Mouse (Mus musculus): ENCODE results near the gene Nupr1. TPM values are rescaled to one million over a fixed set of nuclear protein-coding genes. Genes with fewer than 3 reads are reported as not detected.

Nupr1 gene
- polyA plus RNA-seq, 1 experiment from 2014 or later, result 2.6 TPM

GRCm38 (mm10) chr7:126619559-126620275 is 10.9 kb downstream of the Nupr1 start:
- ATAC-seq (ENCODE audit: low FRiP score, low TSS enrichment), result no peak
- Histone ChIP-seq H3K4me2 (replicated peaks; ENCODE audit: low read depth, low read length) (no peak overlapping the region), H3K9me3 (ENCODE audit: control insufficient read depth, low read length) (no peaks in the 10 kb centered on the region), H3K4me1 (ENCODE audit: control insufficient read depth, insufficient read depth, low read length) (no peaks in the 10 kb centered on the region), H3K27me3 (ENCODE audit: control insufficient read depth, insufficient read depth, low read length) (no peaks in the 10 kb centered on the region), H3K4me3 (ENCODE audit: low read length) (no peak overlapping the region), H3K27ac (ENCODE audit: low read depth, low read length) (no peak overlapping the region), H3K36me3 (ENCODE audit: control insufficient read depth, insufficient read depth, low read length) (no peaks in the 10 kb centered on the region), H3K9ac (ENCODE audit: low read depth, low read length) (no peak overlapping the region)
- WGBS, result 82% methylated on average over 10 of the region's 10 CpGs

GRCm38 (mm10) chr7:126616707-126617106 is 14.0 kb downstream of the Nupr1 start:
- H3K27me3 ChIP-seq (ENCODE audit: control insufficient read depth, insufficient read depth, low read length), result no peaks in the 10 kb centered on the region
- no peaks in the 10 kb centered on the region for H3K4me1 ChIP-seq (ENCODE audit: control insufficient read depth, insufficient read depth, low read length)
- no peaks in the 10 kb centered on the region for H3K36me3 ChIP-seq (ENCODE audit: control insufficient read depth, insufficient read depth, low read length)
- no peak overlapping the region for H3K27ac ChIP-seq (ENCODE audit: low read depth, low read length)
- H3K9me3 ChIP-seq (ENCODE audit: control insufficient read depth, low read length), result no peaks in the 10 kb centered on the region
- no peak for ATAC-seq (ENCODE audit: low FRiP score, low TSS enrichment)
- WGBS, result 75% methylated on average over 3 of the region's 3 CpGs
- H3K4me2 ChIP-seq (replicated peaks; ENCODE audit: low read depth, low read length), result no peak overlapping the region
- H3K4me3 ChIP-seq (ENCODE audit: low read length), result no peak overlapping the region
- no peak overlapping the region for H3K9ac ChIP-seq (ENCODE audit: low read depth, low read length)

DNA sequence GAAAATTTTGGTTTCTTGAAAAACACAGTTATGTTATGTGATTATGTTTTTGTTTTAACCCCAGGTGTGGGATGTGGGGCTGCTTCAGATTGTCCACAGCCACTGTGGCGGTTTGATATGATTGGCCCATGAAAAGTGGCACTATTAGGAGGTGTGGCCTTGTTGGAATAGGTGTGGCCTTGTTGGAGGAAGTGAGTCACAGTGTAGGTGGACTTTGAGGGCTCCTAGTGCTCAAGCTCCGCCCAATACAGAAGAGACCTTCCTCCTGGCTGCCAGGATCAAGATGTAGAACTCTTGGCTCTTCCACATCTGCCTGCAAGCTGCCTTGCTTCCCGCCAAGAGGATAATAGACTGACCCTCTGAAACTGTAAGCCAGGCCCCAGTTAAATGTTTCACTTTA is 17.9 kb downstream of the Nupr1 start:
- Histone ChIP-seq H3K9ac (ENCODE audit: low read depth, low read length) (no peak overlapping the region), H3K4me2 (replicated peaks; ENCODE audit: low read depth, low read length) (no peak overlapping the region), H3K9me3 (ENCODE audit: control insufficient read depth, low read length) (no peaks in the 10 kb centered on the region), H3K27me3 (ENCODE audit: control insufficient read depth, insufficient read depth, low read length) (no peaks in the 10 kb centered on the region), H3K36me3 (ENCODE audit: control insufficient read depth, insufficient read depth, low read length) (no peaks in the 10 kb centered on the region), H3K4me3 (ENCODE audit: low read length) (no peak overlapping the region), H3K27ac (ENCODE audit: low read depth, low read length) (no peak overlapping the region), H3K4me1 (ENCODE audit: control insufficient read depth, insufficient read depth, low read length) (no peaks in the 10 kb centered on the region)
- 80% methylated on average over 3 of the region's 3 CpGs for WGBS
- no peak for ATAC-seq (ENCODE audit: low FRiP score, low TSS enrichment)

GRCm38 (mm10) chr7:126607796-126608195 is 22.9 kb downstream of the Nupr1 start:
- Histone ChIP-seq H3K27ac (ENCODE audit: low read depth, low read length) (no peak overlapping the region), H3K36me3 (ENCODE audit: control insufficient read depth, insufficient read depth, low read length) (no peaks in the 10 kb centered on the region), H3K4me1 (ENCODE audit: control insufficient read depth, insufficient read depth, low read length) (no peaks in the 10 kb centered on the region), H3K4me2 (replicated peaks; ENCODE audit: low read depth, low read length) (no peak overlapping the region), H3K4me3 (ENCODE audit: low read length) (no peak overlapping the region), H3K27me3 (ENCODE audit: control insufficient read depth, insufficient read depth, low read length) (no peaks in the 10 kb centered on the region), H3K9me3 (ENCODE audit: control insufficient read depth, low read length) (no peaks in the 10 kb centered on the region), H3K9ac (ENCODE audit: low read depth, low read length) (no peak overlapping the region)
- 88% methylated on average over 5 of the region's 5 CpGs for WGBS
- no peak for ATAC-seq (ENCODE audit: low FRiP score, low TSS enrichment)

- no peak overlapping the region for H3K27ac ChIP-seq (ENCODE audit: low read depth, low read length)
- no peak overlapping the region for H3K4me2 ChIP-seq (replicated peaks; ENCODE audit: low read depth, low read length)
- 66% methylated on average over 3 of the region's 3 CpGs for WGBS
- H3K27me3 ChIP-seq (ENCODE audit: control insufficient read depth, insufficient read depth, low read length), result no peaks in the 10 kb centered on the region
- H3K4me3 ChIP-seq (ENCODE audit: low read length), result no peak overlapping the region
- no peak for ATAC-seq (ENCODE audit: low FRiP score, low TSS enrichment)
- no peaks in the 10 kb centered on the region for H3K9me3 ChIP-seq (ENCODE audit: control insufficient read depth, low read length)
- no peak overlapping the region for H3K9ac ChIP-seq (ENCODE audit: low read depth, low read length)
- no peaks in the 10 kb centered on the region for H3K36me3 ChIP-seq (ENCODE audit: control insufficient read depth, insufficient read depth, low read length)
- no peaks in the 10 kb centered on the region for H3K4me1 ChIP-seq (ENCODE audit: control insufficient read depth, insufficient read depth, low read length)
Observed at GRCm38 (mm10) chr7:126607064-126607463, 23.6 kb downstream of the Nupr1 start.

DNA sequence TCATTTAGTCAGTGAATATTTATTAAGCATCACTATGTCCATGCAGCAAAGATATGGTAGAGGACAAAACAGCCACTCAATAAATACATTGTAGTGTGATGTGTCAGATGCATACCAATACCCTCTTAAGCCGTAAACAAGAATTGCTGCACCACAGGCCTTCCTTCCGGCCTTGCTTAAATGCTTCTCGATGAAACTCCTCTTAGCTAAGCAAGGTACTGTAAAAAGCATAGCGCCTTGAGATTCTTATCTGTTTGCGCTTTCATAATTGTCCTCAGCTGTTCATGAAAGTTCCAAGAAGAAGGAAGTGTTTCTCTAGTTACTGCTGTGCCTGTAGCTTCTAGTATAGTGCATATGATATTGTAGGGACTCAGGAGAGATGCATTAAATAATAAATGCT is 24.1 kb downstream of the Nupr1 start:
- WGBS, result 68% methylated on average over 5 of the region's 5 CpGs
- no peaks in the 10 kb centered on the region for H3K27me3 ChIP-seq (ENCODE audit: control insufficient read depth, insufficient read depth, low read length)

GRCm38 (mm10) chr7:126602650-126603049 is 28.0 kb downstream of the Nupr1 start:
- Histone ChIP-seq H3K27me3 (ENCODE audit: control insufficient read depth, insufficient read depth, low read length) (no peaks in the 10 kb centered on the region), H3K4me1 (ENCODE audit: control insufficient read depth, insufficient read depth, low read length) (no peaks in the 10 kb centered on the region), H3K9ac (ENCODE audit: low read depth, low read length) (no peak overlapping the region), H3K36me3 (ENCODE audit: control insufficient read depth, insufficient read depth, low read length) (no peaks in the 10 kb centered on the region), H3K4me2 (replicated peaks; ENCODE audit: low read depth, low read length) (no peak overlapping the region), H3K4me3 (ENCODE audit: low read length) (no peak overlapping the region), H3K27ac (ENCODE audit: low read depth, low read length) (no peak overlapping the region), H3K9me3 (ENCODE audit: control insufficient read depth, low read length) (no peaks in the 10 kb centered on the region)
- 80% methylated on average over 3 of the region's 3 CpGs for WGBS
- no peak for ATAC-seq (ENCODE audit: low FRiP score, low TSS enrichment)

More for the DNA sequence above, 24.1 kb downstream of the Nupr1 start:
- no peaks in the 10 kb centered on the region for H3K4me1 ChIP-seq (ENCODE audit: control insufficient read depth, insufficient read depth, low read length)
- H3K27ac ChIP-seq (ENCODE audit: low read depth, low read length), result no peak overlapping the region
- no peak overlapping the region for H3K4me2 ChIP-seq (replicated peaks; ENCODE audit: low read depth, low read length)
- H3K9ac ChIP-seq (ENCODE audit: low read depth, low read length), result no peak overlapping the region
- no peak for ATAC-seq (ENCODE audit: low FRiP score, low TSS enrichment)
- H3K36me3 ChIP-seq (ENCODE audit: control insufficient read depth, insufficient read depth, low read length), result no peaks in the 10 kb centered on the region
- no peak overlapping the region for H3K4me3 ChIP-seq (ENCODE audit: low read length)
- H3K9me3 ChIP-seq (ENCODE audit: control insufficient read depth, low read length), result no peaks in the 10 kb centered on the region

- H3K4me2 ChIP-seq (replicated peaks; ENCODE audit: low read depth, low read length), result no peak overlapping the region
- no peak overlapping the region for H3K27ac ChIP-seq (ENCODE audit: low read depth, low read length)
- 57% methylated on average over 4 of the region's 5 CpGs for WGBS
Observed at GRCm38 (mm10) chr7:126601896-126602295, 28.8 kb downstream of the Nupr1 start.

GRCm38 (mm10) chr7:126598919-126599318 is 31.7 kb downstream of the Nupr1 start:
- no peaks in the 10 kb centered on the region for H3K36me3 ChIP-seq (ENCODE audit: control insufficient read depth, insufficient read depth, low read length)
- no peak overlapping the region for H3K4me2 ChIP-seq (replicated peaks; ENCODE audit: low read depth, low read length)
- H3K4me1 ChIP-seq (ENCODE audit: control insufficient read depth, insufficient read depth, low read length), result no peaks in the 10 kb centered on the region
- no peaks in the 10 kb centered on the region for H3K9me3 ChIP-seq (ENCODE audit: control insufficient read depth, low read length)
- no peak overlapping the region for H3K27ac ChIP-seq (ENCODE audit: low read depth, low read length)
- no peak overlapping the region for H3K4me3 ChIP-seq (ENCODE audit: low read length)
- H3K27me3 ChIP-seq (ENCODE audit: control insufficient read depth, insufficient read depth, low read length), result no peaks in the 10 kb centered on the region
- no peak for ATAC-seq (ENCODE audit: low FRiP score, low TSS enrichment)
- WGBS, result 86% methylated on average over 6 of the region's 6 CpGs
- no peak overlapping the region for H3K9ac ChIP-seq (ENCODE audit: low read depth, low read length)

More at GRCm38 (mm10) chr7:126601896-126602295, 28.8 kb downstream of the Nupr1 start:
- no peaks in the 10 kb centered on the region for H3K4me1 ChIP-seq (ENCODE audit: control insufficient read depth, insufficient read depth, low read length)
- no peaks in the 10 kb centered on the region for H3K9me3 ChIP-seq (ENCODE audit: control insufficient read depth, low read length)
- ATAC-seq (ENCODE audit: low FRiP score, low TSS enrichment), result no peak
- H3K36me3 ChIP-seq (ENCODE audit: control insufficient read depth, insufficient read depth, low read length), result no peaks in the 10 kb centered on the region
- no peaks in the 10 kb centered on the region for H3K27me3 ChIP-seq (ENCODE audit: control insufficient read depth, insufficient read depth, low read length)
- H3K4me3 ChIP-seq (ENCODE audit: low read length), result no peak overlapping the region
- H3K9ac ChIP-seq (ENCODE audit: low read depth, low read length), result no peak overlapping the region
